Mouse (Mus musculus): ENCODE data around the gene Timp4.

DNA sequence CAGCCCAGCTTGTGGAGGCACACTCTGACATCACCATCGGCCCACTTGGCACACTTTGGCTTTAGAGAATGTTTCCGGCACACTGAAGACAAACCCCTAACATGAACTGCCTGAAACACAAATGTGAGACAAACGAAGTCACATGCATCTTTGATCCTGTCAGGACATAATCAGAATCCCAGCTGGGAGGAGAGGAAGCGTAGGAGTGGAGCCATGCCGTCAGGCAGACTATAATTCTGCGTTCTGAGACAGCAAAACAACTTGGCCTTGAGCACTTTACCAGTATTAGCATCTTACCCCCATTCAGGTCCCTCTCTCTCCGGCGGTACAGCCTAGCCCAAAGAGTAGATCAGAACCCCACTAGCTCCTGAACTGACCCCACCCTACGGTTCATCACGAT is 21.3 kb upstream of the Timp4 start:
- TF ChIP-seq CTCF (IDR thresholded peaks at IDR 0.05; ENCODE audit: low read depth, low read length) (no peak), POLR2A (IDR thresholded peaks at IDR 0.05; ENCODE audit: extremely low read depth, insufficient read depth, low read length) (no peak)

Data from liver, adult 2 months (tissue).